Mouse (Mus musculus) mesoderm, embryonic 11.5 days (tissue): ENCODE measurements around the gene Abi3bp.

Source experiments
- DNase-seq: peaks from one replicate; pipeline ENCODE4 v3.0.0-alpha.2; 2012; ENCODE audit warnings: low read depth, low spot score

The Abi3bp gene

DNA sequence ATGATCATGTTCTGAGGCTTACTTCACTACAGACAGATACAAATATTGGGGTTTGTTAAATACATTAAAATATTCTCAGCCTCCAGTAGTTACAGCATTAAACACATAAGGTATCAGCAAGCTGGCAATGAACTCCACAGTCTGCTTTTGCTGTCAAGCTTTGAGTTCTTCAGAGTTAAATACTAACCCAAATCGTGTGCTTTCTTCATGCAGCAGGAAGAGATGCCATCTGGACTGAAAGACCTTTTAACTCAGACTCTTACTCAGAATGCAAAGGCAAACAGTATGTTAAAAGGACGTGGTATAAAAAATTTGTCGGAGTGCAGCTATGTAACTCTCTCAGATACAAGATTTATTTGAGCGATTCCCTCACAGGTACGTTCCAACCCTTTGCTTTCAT lies 209.1 kb downstream of the Abi3bp start:
- no peak for DNase-seq

DNA sequence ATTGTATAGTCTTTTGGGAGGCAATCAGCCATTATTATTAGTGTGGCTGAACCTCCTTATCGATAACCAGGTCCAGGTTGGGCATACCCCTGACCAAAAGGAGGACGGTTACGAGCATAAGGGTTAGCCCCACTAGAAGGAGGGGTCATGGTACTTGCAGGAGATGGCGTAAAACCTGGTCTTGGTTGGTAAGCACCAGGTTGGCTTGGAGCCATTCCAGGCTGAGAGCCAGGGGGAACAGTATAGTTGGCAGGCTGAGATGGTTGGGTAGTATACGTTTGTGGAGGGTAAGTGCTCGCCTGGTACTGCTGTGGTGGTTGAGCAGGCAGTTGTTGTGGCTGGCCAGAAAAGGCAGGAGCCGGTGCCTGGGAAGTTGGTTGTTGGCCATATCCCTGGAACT lies 213.0 kb downstream of the Abi3bp start:
- no peak for DNase-seq

DNA sequence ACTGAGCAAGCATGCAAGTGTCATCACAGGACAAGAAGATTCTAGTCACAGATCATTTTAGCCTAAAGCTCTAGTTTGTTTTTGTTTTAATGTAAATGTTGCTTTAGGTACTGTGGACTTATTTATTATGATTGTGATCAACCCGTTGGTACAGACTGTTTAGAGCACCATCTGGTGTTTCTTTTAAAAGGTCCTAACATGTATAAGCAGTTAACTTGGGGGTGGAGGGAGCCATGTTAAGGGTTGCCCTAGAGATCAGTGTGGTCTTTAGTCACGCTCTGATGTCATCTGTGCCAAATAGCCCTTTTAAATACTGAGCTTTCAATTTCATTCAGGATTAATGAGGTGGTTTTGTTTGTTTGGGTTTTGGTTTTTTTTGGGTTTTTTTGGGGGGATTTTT lies 218.8 kb downstream of the Abi3bp start:
- DNase-seq = no peak

DNA sequence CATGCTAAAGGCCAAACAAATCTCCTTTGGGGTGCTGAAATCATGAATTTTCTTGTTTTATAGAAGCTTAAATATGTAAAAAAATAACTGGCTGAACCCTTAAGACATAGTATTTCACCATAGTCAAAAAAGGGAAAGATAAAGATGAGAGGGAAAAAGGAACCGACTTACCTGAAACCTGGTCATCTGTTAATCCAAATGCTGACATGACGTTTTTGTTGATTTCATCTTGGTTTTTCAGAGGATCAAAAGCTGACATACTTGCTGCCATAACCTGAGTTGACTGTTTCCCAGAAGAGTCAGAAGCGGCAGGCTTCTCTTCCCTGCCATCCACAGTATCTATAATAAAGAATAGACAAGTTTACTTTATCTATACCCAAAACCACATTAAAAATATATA lies 223.2 kb downstream of the Abi3bp start:
- no peak for DNase-seq

DNA sequence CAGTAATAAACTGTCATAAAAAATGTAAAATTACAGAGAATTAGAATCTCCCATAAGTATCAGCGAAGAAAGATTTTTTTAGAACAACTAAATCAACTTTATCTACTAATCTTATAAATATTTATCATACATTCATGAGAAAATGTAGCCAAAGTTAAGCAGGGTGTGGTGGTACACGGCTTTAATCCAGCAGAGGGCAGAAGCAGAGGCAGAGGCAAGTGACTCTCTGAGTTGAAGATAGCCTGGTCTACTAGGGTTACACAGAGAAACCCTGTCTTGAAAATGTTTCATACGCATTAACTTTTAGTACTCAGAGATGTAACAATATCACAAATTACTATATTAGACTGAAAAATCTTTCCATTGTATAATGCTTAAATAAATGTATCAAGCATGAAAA lies 228.1 kb downstream of the Abi3bp start:
- no peak for DNase-seq

DNA sequence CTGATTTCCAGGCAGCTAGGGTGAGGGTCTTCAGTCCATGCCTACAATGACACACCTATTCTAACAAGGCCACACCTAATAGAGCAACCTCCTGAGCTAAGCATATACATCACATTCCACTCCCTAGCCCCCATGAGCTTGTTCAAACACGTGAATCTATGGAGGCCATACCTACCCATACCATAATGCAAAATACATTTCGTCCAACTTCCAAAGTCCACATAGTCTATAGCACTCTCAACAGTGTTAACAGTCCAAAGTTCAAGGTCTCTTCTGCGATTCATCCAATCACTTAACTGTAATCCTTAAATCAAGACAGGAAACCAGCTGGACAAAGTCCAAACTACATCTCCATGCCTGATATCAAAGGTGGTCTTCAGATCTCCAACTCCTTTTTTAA lies 232.4 kb downstream of the Abi3bp start:
- DNase-seq = no peak

DNA sequence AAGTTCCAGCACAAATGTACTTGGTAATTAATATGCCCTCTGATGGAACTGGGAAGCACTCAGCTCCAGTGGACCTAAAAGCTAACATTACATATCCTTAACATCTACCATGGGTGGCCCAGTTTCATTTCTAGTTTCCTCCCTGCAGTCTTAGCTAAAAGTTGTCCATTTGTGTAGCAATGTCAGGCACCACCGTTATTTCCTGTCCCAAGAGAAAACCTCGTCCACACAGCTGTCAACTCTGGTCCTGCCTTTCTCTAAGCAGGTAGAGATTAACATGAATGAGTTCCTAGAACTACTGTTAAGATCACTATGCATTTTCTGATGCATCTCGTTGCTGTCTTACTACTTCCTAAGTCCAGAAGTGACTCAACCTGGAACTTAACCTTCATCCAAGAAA lies 237.9 kb downstream of the Abi3bp start:
- no peak for DNase-seq

DNA sequence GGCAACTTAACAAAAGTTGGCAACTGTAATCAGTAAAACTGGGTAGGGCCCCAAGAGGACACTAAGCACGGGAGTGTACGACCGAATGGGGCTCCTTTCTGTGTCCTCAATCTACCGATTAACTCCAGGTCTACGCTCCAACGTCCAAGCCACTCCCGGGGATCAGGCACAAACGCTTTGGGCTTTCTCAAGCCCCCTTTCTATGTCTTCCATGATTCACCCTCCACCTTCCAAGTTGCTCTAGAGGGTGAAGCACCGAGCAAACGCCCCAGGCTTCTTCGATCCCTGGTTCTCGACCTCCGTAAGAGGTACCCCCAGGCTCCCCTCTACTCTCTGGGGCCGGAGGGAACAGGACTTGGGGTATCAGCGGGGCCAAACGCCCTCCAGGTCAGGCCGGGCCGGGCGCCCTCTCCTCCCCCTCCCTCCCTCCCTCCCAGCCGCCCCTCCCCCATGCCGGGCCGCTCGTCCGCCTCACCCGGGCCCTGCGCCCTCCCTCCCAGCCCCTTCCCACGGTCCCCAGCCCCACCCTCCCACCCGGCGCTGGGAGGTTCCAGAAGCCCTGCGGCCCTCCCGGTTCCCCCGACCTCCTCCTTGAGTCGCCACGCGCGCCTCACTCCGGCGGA lies 239.0 kb downstream of the Abi3bp start:
- no peak for DNase-seq

DNA sequence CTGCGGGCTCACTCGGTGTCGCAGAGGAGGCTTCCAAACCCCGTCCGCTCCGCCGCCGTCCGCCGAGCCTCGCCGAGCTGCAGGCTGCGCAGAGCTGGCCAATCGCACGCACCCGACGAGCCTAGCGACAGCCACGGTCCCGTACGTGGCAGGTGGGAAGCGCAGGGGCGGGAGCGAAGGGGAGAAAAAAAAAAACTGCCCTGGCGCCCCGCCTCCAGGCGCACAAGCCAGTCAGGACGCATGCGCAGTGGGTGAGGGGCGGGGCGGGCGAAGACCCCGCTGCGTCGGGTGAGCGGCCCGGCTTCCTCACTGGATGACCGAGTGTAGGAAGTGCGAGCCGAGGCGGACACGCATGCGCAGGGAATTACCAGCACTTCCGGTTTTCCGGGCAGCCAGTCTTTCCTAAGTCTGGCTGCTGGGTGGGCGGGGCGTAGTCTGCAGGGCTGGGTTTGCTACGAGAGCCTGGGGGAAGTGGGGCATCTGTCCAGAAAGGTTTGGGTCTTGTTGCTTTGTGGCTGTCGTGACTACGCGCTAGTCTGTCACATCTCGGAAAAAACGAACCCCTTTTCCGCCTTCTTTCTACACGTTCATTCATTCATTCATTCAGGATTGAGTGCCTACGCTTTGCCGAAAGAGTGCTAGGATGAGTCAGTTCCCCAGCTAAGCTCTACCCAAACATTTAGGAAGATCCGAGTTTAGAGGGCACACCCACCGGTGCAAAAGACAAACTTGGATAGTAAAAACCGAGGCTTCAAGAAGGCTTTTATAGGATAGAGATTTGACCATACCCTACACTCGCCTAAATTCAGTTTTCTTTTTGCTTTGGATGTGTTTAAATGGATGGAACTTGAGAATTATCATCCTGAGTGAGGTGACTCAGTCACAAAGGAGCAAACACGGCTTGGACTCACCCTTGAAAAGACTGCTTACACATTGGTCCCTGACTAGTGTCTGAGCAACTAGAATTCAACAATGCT lies 239.8 kb downstream of the Abi3bp start, which contains the start of gene Tfg:
Tfg (minus strand) TSS at position 227 of the 977 bp plus-strand sequence.
- DNase-seq = peak; percentile 100

DNA sequence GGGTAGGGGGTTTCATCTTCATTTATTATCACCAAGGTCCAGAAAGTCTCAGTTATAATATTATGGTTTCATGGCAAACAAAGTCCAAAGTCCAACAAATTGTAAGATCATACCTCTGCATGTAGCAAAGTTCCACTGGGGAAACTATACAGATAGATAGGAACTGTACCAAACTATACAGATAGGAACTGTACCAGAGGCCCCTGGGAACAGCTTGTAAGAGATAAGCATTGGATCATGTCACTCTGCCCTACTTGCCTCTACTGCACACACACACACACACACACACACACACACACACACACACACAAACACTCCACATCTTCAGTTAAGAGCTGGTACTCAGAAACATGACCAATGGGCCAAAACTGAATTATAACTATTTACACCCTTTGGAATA lies 241.4 kb downstream of the Abi3bp start:
- no peak for DNase-seq

DNA sequence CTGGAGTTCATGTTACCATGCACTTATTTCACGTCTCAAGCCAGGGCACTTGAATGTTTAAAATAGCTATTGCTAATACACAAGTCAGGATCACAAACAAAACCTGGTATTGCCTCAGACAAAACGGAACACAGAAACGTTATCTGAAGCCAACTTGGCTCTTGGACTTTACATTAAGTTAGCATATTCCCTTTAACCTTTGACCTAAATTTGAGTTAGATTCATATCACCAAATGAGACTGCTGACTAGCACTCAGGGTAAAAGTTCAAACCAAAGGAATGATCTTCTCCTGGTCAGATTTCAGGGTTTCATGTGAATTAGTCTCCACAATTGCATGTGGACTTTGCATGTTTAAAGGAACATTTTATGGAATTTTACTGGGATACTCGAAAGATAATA lies 244.7 kb downstream of the Abi3bp start:
- no peak for DNase-seq

DNA sequence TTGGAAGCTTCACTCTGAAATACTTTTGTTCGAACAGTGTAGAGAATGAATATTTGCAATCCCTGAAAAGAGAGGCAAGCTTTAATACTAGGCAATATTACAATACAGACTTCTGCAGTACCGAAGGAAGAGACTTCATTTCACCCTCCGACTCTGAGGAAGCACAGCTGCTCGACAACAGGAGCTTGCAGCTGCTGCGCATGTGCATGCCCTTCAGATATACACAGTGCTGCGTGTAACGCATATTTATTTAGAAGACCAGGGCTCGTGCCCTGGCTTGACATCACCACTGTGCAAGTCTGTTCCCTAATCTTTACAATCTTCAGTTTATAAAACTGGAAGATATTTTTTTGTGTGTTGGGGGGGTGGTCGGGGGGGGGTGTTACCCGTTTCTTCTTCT lies 247.2 kb downstream of the Abi3bp start:
- no peak for DNase-seq

DNA sequence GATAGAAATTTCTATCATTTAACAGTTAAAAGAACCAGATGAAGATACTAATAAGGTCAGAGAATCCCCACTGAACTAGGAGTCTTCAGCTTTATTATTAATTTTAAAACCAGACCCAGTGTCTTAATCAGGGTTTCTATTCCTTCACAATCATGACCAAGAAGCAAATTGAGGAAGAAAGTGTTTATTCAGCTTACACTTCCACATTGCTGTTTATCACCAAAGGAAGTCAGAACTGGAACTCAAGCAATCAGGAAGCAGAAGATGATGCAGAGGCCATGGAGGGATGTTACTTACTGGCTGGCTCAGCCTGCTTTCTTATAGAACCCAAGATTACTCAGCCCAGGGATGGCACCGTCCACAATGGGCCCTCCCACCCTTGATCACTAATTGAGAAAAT lies 251.4 kb downstream of the Abi3bp start:
- no peak for DNase-seq
